Mouse (Mus musculus) embryonic fibroblast, embryonic 13.5 days (primary cell): ENCODE results near the gene Mrpl45. TPM values are rescaled to one million over a fixed set of nuclear protein-coding genes. Genes with fewer than 3 reads are reported as not detected.

Source experiments
- H3K27ac ChIP-seq: 2 replicates; pipeline ENCODE4 v1.5.1; 2012; ENCODE audit warnings: low read length, control low read depth, inconsistent platforms; ENCODE audit not compliant: insufficient read depth
- H3K4me1 ChIP-seq: 2 replicates; pipeline ENCODE4 v1.6.1; 2011; ENCODE audit warnings: low read length; ENCODE audit not compliant: control insufficient read depth, insufficient read depth
- H3K4me3 ChIP-seq: 2 replicates; pipeline ENCODE4 v1.5.1; 2011; ENCODE audit warnings: mild to moderate bottlenecking, control low read depth, low read length; ENCODE audit not compliant: insufficient read depth
- CTCF ChIP-seq: IDR thresholded peaks from 2 replicates; pipeline ENCODE4 v1.5.1; 2011; ENCODE audit warnings: mild to moderate bottlenecking, control low read depth, low read length, moderate library complexity, borderline replicate concordance; ENCODE audit not compliant: insufficient read depth
- POLR2A ChIP-seq: IDR thresholded peaks from 2 replicates; pipeline ENCODE4 v1.6.1; 2011; ENCODE audit warnings: low read depth, mild to moderate bottlenecking, control low read depth, low read length, moderate library complexity
- polyA plus RNA-seq: library from polyadenylated mRNA; stranded (reverse); fragments of >200 nt; gene quantifications from 2 replicates; pipeline ENCODE4 v1.2.4, GENCODE M21; 2011; ENCODE audit warnings: low read depth; ENCODE audit not compliant: missing spikeins, insufficient read length

Gene Mrpl45
- polyA plus RNA-seq, 1 experiment: 32.4 TPM

GRCm38 (mm10) chr11:97361948-97362648, 46.6 kb downstream of the Mrpl45 start, which contains the start of gene Socs7:
Socs7 (plus strand) TSS chr11:97362551.
- TF ChIP-seq POLR2A: peak; percentile 84
- TF ChIP-seq CTCF: no peak
- Histone ChIP-seq H3K4me3 (peak within 1 kb of the TSS; percentile 93), H3K27ac (0 out of 2 replicates have a peak within 1 kb of the TSS, but pooled peaks have one; percentile 2), H3K4me1 (peaks cover 8% of the 10 kb centered on the region)

DNA sequence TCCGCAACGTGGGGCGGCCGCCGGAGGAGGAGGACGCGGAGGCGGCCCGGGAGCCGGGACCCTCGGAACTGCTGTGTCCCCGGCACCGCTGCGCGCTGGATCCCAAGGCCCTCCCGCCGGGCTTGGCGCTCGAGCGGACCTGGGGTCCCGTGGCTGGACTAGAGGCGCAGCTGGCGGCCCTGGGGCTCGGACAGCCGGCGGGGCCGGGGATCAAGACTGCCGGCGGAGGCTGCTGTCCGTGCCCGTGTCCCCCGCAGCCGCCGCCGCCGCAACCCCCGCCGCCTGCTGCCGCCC, 47.1 kb downstream of the Mrpl45 start:
- no peak for TF ChIP-seq CTCF
- TF ChIP-seq POLR2A: no peak

GRCm38 (mm10) chr11:97362943-97363643, 47.6 kb downstream of the Mrpl45 start:
- Histone ChIP-seq H3K4me1 (peaks cover 8% of the 10 kb centered on the region), H3K27ac (0 out of 2 replicates have a peak overlapping the region, but pooled peaks have one; percentile 2), H3K4me3 (peak overlapping the region; percentile 93)
- TF ChIP-seq POLR2A (no peak), CTCF (no peak)

More for the DNA sequence above, 47.1 kb downstream of the Mrpl45 start:
- H3K4me3 ChIP-seq: peak overlapping the region; percentile 93
- 0 out of 2 replicates have a peak overlapping the region, but pooled peaks have one; percentile 2 for H3K27ac ChIP-seq
- peaks cover 8% of the 10 kb centered on the region for H3K4me1 ChIP-seq

- Histone ChIP-seq H3K4me1 (peaks cover 8% of the 10 kb centered on the region), H3K4me3 (peak overlapping the region; percentile 93), H3K27ac (no peak overlapping the region)
- TF ChIP-seq POLR2A (no peak), CTCF (no peak)
These were observed 48.1 kb downstream of the Mrpl45 start for GRCm38 (mm10) chr11:97363644-97363995.

DNA sequence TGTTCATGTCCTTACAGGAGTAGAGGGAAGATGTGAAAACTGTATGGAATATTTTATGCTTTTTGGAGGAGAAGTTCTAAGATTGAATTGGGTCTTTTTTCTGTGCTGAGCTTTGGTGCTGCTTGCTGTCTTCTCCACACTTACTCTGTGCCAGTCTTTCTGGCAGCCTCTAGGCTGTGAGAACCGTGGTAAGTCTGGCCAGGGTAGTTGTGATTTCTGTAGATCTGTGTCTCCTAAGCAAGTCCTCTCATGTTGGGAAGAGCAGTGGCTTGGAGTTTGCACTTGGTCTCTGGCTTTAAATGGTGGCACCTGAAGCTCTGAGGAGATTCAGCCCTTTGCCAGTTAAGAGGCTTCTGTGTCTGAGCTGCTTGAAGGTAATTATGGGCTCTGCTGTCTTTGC, 50.0 kb downstream of the Mrpl45 start:
- H3K4me3 ChIP-seq: no peak overlapping the region
- no peak overlapping the region for H3K27ac ChIP-seq
- TF ChIP-seq CTCF (no peak), POLR2A (no peak)
- H3K4me1 ChIP-seq: peaks cover 8% of the 10 kb centered on the region

DNA sequence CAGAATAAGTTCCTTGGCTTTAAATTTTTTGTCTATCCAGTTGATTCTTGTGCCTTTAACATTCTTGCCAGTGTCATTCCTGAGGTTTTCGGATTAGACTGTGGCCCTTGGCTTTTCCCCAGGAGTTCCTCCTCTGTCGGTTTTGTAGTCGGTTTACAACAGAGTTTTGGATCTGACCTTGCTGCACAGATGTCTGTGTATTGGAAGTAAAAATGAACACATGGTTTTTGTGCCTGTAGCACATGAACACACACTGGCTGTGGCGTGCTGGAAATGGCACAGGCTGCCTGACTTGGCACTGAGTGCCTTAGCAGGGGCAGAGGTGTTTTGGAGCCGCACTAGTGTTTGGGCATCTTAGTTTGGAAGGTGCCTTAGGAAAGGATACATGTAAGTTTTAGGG, 53.0 kb downstream of the Mrpl45 start:
- no peak overlapping the region for H3K4me3 ChIP-seq
- no peak overlapping the region for H3K27ac ChIP-seq
- no peak for TF ChIP-seq POLR2A
- no peak for TF ChIP-seq CTCF
- H3K4me1 ChIP-seq: peaks cover 6% of the 10 kb centered on the region

GRCm38 (mm10) chr11:97370329-97371091, 55.0 kb downstream of the Mrpl45 start:
- TF ChIP-seq CTCF (no peak), POLR2A (no peak)
- no peak overlapping the region for H3K27ac ChIP-seq
- H3K4me1 ChIP-seq: no peaks in the 10 kb centered on the region; the same call in 1 of the 2 replicates
- no peak overlapping the region for H3K4me3 ChIP-seq

GRCm38 (mm10) chr11:97372159-97372864, 56.8 kb downstream of the Mrpl45 start:
- Histone ChIP-seq H3K4me3 (no peak overlapping the region), H3K4me1 (no peaks in the 10 kb centered on the region; the same call in 1 of the 2 replicates), H3K27ac (no peak overlapping the region)
- no peak for TF ChIP-seq CTCF
- TF ChIP-seq POLR2A: no peak

DNA sequence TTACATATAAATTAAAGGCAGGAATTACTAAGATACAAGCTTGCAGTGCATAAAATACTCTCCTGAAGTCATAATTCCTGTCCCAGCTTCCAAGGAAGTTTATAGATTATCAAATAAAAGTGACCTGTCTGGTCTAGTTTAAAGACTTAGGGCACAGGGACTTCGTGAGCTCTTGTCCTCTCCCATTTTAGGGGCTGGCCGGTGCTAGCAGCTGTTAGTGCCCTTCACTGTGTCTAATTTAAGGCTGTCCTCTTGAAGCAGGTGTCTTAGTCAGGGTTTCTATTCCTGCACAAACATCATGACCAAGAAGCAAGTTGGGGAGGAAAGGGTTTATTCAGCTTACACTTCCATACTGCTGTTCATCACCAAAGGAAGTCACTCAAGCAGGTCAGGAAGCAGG, 57.9 kb downstream of the Mrpl45 start:
- H3K4me3 ChIP-seq: no peak overlapping the region
- H3K4me1 ChIP-seq: no peaks in the 10 kb centered on the region; the same call in 1 of the 2 replicates
- no peak for TF ChIP-seq CTCF
- TF ChIP-seq POLR2A: no peak
- H3K27ac ChIP-seq: no peak overlapping the region

Other genes with a start within 250 kb of the Mrpl45 start
- not detected in 2 replicates for gene Tbx21, start 200.4 kb upstream of the Mrpl45 start, polyA plus RNA-seq
- 12.1 and 13.6 TPM in 2 replicates for gene Tbkbp1, start 164.2 kb upstream of the Mrpl45 start, polyA plus RNA-seq
- gene Kpnb1, start 127.8 kb upstream of the Mrpl45 start, polyA plus RNA-seq: 272 and 280 TPM in 2 replicates
- gene Npepps, start 35.1 kb upstream of the Mrpl45 start, polyA plus RNA-seq: 137 and 148 TPM in 2 replicates
- gene Gpr179, start 36.4 kb downstream of the Mrpl45 start, polyA plus RNA-seq: not detected in 2 replicates
- 10.0 and 10.6 TPM in 2 replicates for gene Socs7, start 46.8 kb downstream of the Mrpl45 start, polyA plus RNA-seq
- gene Arhgap23, start 99.8 kb downstream of the Mrpl45 start, polyA plus RNA-seq: 49.2 and 55.7 TPM in 2 replicates
- gene 4933428G20Rik, start 184.6 kb downstream of the Mrpl45 start, polyA plus RNA-seq: not detected in 2 replicates